Mouse (Mus musculus): ENCODE results near the gene Lrfn3. TPM values are rescaled to one million over a fixed set of nuclear protein-coding genes. Genes with fewer than 3 reads are reported as not detected.

Lrfn3 gene
- polyA plus RNA-seq, 1 experiment from 2014 or later, result 15.7 TPM

- H3K4me1 ChIP-seq, result peaks cover 27% of the 10 kb centered on the region
- H3K4me2 ChIP-seq, result peak overlapping the region; percentile 92
- peaks cover 41% of the 10 kb centered on the region for H3K36me3 ChIP-seq
- no peaks in the 10 kb centered on the region for H3K9me3 ChIP-seq (replicated peaks)
- no peak overlapping the region for H3K9ac ChIP-seq (replicated peaks)
- no peaks in the 10 kb centered on the region for H3K27me3 ChIP-seq (replicated peaks)
- no peak for ATAC-seq (ENCODE audit: low FRiP score)
- no peak overlapping the region for H3K27ac ChIP-seq (replicated peaks)
- no peak overlapping the region for H3K4me3 ChIP-seq (replicated peaks)
- WGBS, result 94% methylated on average over 12 of the region's 12 CpGs
Measured at GRCm38 (mm10) chr7:30310136-30310535, 52.4 kb downstream of the Lrfn3 start.

GRCm38 (mm10) chr7:30309395-30310129, 53.0 kb downstream of the Lrfn3 start:
- H3K27ac ChIP-seq (replicated peaks), result no peak overlapping the region
- no peak for ATAC-seq (ENCODE audit: low FRiP score)
- 64% methylated on average over 15 of the region's 15 CpGs for WGBS
- H3K9ac ChIP-seq (replicated peaks), result peak overlapping the region; percentile 69
- H3K27me3 ChIP-seq (replicated peaks), result no peaks in the 10 kb centered on the region
- peaks cover 43% of the 10 kb centered on the region for H3K36me3 ChIP-seq
- peaks cover 25% of the 10 kb centered on the region for H3K4me1 ChIP-seq
- peak overlapping the region; percentile 92 for H3K4me2 ChIP-seq
- peak overlapping the region; percentile 73 for H3K4me3 ChIP-seq (replicated peaks)
- no peaks in the 10 kb centered on the region for H3K9me3 ChIP-seq (replicated peaks)

- H3K4me1 ChIP-seq, result peaks cover 24% of the 10 kb centered on the region
- peak within 1 kb of the TSS; percentile 69 for H3K9ac ChIP-seq (replicated peaks)
- peak within 1 kb of the TSS; percentile 73 for H3K4me3 ChIP-seq (replicated peaks)
- no peaks in the 10 kb centered on the region for H3K27me3 ChIP-seq (replicated peaks)
- no peaks in the 10 kb centered on the region for H3K9me3 ChIP-seq (replicated peaks)
- 3% methylated on average over 27 of the region's 27 CpGs for WGBS
- H3K36me3 ChIP-seq, result peaks cover 49% of the 10 kb centered on the region
- peak; percentile 99 for ATAC-seq (ENCODE audit: low FRiP score)
- peak within 1 kb of the TSS; percentile 85 for H3K27ac ChIP-seq (replicated peaks)
- H3K4me2 ChIP-seq, result peak within 1 kb of the TSS; percentile 92
Measured at GRCm38 (mm10) chr7:30308076-30309005, 54.2 kb downstream of the Lrfn3 start, which contains the start of gene Alkbh6. Gene Alkbh6 (plus strand): TSS chr7:30308717.

GRCm38 (mm10) chr7:30306083-30306779, 56.3 kb downstream of the Lrfn3 start:
- peaks cover 55% of the 10 kb centered on the region for H3K36me3 ChIP-seq
- H3K9me3 ChIP-seq (replicated peaks), result no peaks in the 10 kb centered on the region
- H3K4me3 ChIP-seq (replicated peaks), result no peak overlapping the region
- H3K4me2 ChIP-seq, result no peak overlapping the region
- H3K27me3 ChIP-seq (replicated peaks), result no peaks in the 10 kb centered on the region
- H3K27ac ChIP-seq (replicated peaks), result 0 out of 2 replicates have a peak overlapping the region, but pooled peaks have one; percentile 4
- no peak overlapping the region for H3K9ac ChIP-seq (replicated peaks)
- WGBS, result 94% methylated on average over 16 of the region's 16 CpGs
- ATAC-seq (ENCODE audit: low FRiP score), result no peak
- peaks cover 24% of the 10 kb centered on the region for H3K4me1 ChIP-seq

Other genes starting within 250 kb of the Lrfn3 start
- 20.4 and 20.9 TPM in 2 replicates for gene Zfp382, start 240.8 kb downstream of the Lrfn3 start, polyA plus RNA-seq (2015; fragmentation: Nextera tagmentation; extraction: Ambion mirVana)
- gene Zfp146, start 193.0 kb downstream of the Lrfn3 start, polyA plus RNA-seq (2015; fragmentation: Nextera tagmentation; extraction: Ambion mirVana), result 11.3 and 12.4 TPM in 2 replicates
- 5.7 and 5.9 TPM in 2 replicates for gene Cox7a1, start 178.6 kb downstream of the Lrfn3 start, polyA plus RNA-seq (2015; fragmentation: Nextera tagmentation; extraction: Ambion mirVana)
- gene Capns1, start 164.0 kb downstream of the Lrfn3 start, polyA plus RNA-seq (2015; fragmentation: Nextera tagmentation; extraction: Ambion mirVana), result 88.7 and 88.9 TPM in 2 replicates
- gene Polr2i, start 130.8 kb downstream of the Lrfn3 start, polyA plus RNA-seq (2015; fragmentation: Nextera tagmentation; extraction: Ambion mirVana), result 165 and 194 TPM in 2 replicates
- 405 and 478 TPM in 2 replicates for gene Tbcb, start 130.5 kb downstream of the Lrfn3 start, polyA plus RNA-seq (2015; fragmentation: Nextera tagmentation; extraction: Ambion mirVana)
- 0.26 TPM in 1 of 2 replicates, not detected in the other for gene Ovol3, start 127.0 kb downstream of the Lrfn3 start, polyA plus RNA-seq (2015; fragmentation: Nextera tagmentation; extraction: Ambion mirVana)
- 0.86 and 0.93 TPM in 2 replicates for gene Thap8, start 82.7 kb downstream of the Lrfn3 start, polyA plus RNA-seq (2015; fragmentation: Nextera tagmentation; extraction: Ambion mirVana)
- 2.6 and 5.5 TPM in 2 replicates for gene Wdr62, start 82.4 kb downstream of the Lrfn3 start, polyA plus RNA-seq (2015; fragmentation: Nextera tagmentation; extraction: Ambion mirVana)
- gene Clip3, start 71.0 kb downstream of the Lrfn3 start, polyA plus RNA-seq (2015; fragmentation: Nextera tagmentation; extraction: Ambion mirVana), result 82.4 and 89.7 TPM in 2 replicates
- gene Alkbh6, start 54.1 kb downstream of the Lrfn3 start, polyA plus RNA-seq (2015; fragmentation: Nextera tagmentation; extraction: Ambion mirVana), result 131 and 141 TPM in 2 replicates
- 18.9 and 24.7 TPM in 2 replicates for gene Syne4, start 48.0 kb downstream of the Lrfn3 start, polyA plus RNA-seq (2015; fragmentation: Nextera tagmentation; extraction: Ambion mirVana)
- gene E130208F15Rik, start 41.0 kb downstream of the Lrfn3 start, polyA plus RNA-seq (2015; fragmentation: Nextera tagmentation; extraction: Ambion mirVana), result not detected in 2 replicates
- gene Sdhaf1, start 38.9 kb downstream of the Lrfn3 start, polyA plus RNA-seq (2015; fragmentation: Nextera tagmentation; extraction: Ambion mirVana), result 16.0 and 16.7 TPM in 2 replicates
- 38.6 and 50.0 TPM in 2 replicates for gene Tyrobp, start 51.0 kb upstream of the Lrfn3 start, polyA plus RNA-seq (2015; fragmentation: Nextera tagmentation; extraction: Ambion mirVana)
- 0.95 and 4.5 TPM in 2 replicates for gene Hcst, start 57.1 kb upstream of the Lrfn3 start, polyA plus RNA-seq (2015; fragmentation: Nextera tagmentation; extraction: Ambion mirVana)
- 2.7 and 3.2 TPM in 2 replicates for gene Nfkbid, start 59.0 kb upstream of the Lrfn3 start, polyA plus RNA-seq (2015; fragmentation: Nextera tagmentation; extraction: Ambion mirVana)
- gene Aplp1, start 82.8 kb upstream of the Lrfn3 start, polyA plus RNA-seq (2015; fragmentation: Nextera tagmentation; extraction: Ambion mirVana), result 577 and 709 TPM in 2 replicates
- 0.15 and 0.36 TPM in 2 replicates for gene Kirrel2, start 94.9 kb upstream of the Lrfn3 start, polyA plus RNA-seq (2015; fragmentation: Nextera tagmentation; extraction: Ambion mirVana)
- 0.14 and 0.23 TPM in 2 replicates for gene Nphs1, start 95.5 kb upstream of the Lrfn3 start, polyA plus RNA-seq (2015; fragmentation: Nextera tagmentation; extraction: Ambion mirVana)
- 0.42 TPM in 1 of 2 replicates, not detected in the other for gene Prodh2, start 130.8 kb upstream of the Lrfn3 start, polyA plus RNA-seq (2015; fragmentation: Nextera tagmentation; extraction: Ambion mirVana)
- 78.7 and 91.1 TPM in 2 replicates for gene Arhgap33, start 172.3 kb upstream of the Lrfn3 start, polyA plus RNA-seq (2015; fragmentation: Nextera tagmentation; extraction: Ambion mirVana)
- gene Hspb6, start 189.4 kb upstream of the Lrfn3 start, polyA plus RNA-seq (2015; fragmentation: Nextera tagmentation; extraction: Ambion mirVana), result 8.6 and 11.7 TPM in 2 replicates
- 7.9 and 8.6 TPM in 2 replicates for gene Proser3, start 189.5 kb upstream of the Lrfn3 start, polyA plus RNA-seq (2015; fragmentation: Nextera tagmentation; extraction: Ambion mirVana)
- gene Lin37, start 197.1 kb upstream of the Lrfn3 start, polyA plus RNA-seq (2015; fragmentation: Nextera tagmentation; extraction: Ambion mirVana), result 55.6 and 61.8 TPM in 2 replicates
- gene U2af1l4, start 200.5 kb upstream of the Lrfn3 start, polyA plus RNA-seq (2015; fragmentation: Nextera tagmentation; extraction: Ambion mirVana), result 84.2 and 95.2 TPM in 2 replicates
- 14.6 and 14.8 TPM in 2 replicates for gene Gm49396, start 200.6 kb upstream of the Lrfn3 start, polyA plus RNA-seq (2015; fragmentation: Nextera tagmentation; extraction: Ambion mirVana)
- gene Psenen, start 200.9 kb upstream of the Lrfn3 start, polyA plus RNA-seq (2015; fragmentation: Nextera tagmentation; extraction: Ambion mirVana), result 136 and 139 TPM in 2 replicates
- gene Igflr1, start 202.7 kb upstream of the Lrfn3 start, polyA plus RNA-seq (2015; fragmentation: Nextera tagmentation; extraction: Ambion mirVana), result 4.1 and 4.7 TPM in 2 replicates
- gene Kmt2b, start 226.0 kb upstream of the Lrfn3 start, polyA plus RNA-seq (2015; fragmentation: Nextera tagmentation; extraction: Ambion mirVana), result 8.5 and 8.8 TPM in 2 replicates
- gene Zbtb32, start 236.1 kb upstream of the Lrfn3 start, polyA plus RNA-seq (2015; fragmentation: Nextera tagmentation; extraction: Ambion mirVana), result 0.37 and 0.44 TPM in 2 replicates

All from neural tube, embryonic 15.5 days (tissue).